Mouse (Mus musculus): ENCODE results near the gene Mthfsd.
"Not testable (repeated sequence)": the region's sequence is repeated elsewhere in the genome, so short reads cannot be mapped to it uniquely, and the experiment has no call there.

The Mthfsd gene

DNA sequence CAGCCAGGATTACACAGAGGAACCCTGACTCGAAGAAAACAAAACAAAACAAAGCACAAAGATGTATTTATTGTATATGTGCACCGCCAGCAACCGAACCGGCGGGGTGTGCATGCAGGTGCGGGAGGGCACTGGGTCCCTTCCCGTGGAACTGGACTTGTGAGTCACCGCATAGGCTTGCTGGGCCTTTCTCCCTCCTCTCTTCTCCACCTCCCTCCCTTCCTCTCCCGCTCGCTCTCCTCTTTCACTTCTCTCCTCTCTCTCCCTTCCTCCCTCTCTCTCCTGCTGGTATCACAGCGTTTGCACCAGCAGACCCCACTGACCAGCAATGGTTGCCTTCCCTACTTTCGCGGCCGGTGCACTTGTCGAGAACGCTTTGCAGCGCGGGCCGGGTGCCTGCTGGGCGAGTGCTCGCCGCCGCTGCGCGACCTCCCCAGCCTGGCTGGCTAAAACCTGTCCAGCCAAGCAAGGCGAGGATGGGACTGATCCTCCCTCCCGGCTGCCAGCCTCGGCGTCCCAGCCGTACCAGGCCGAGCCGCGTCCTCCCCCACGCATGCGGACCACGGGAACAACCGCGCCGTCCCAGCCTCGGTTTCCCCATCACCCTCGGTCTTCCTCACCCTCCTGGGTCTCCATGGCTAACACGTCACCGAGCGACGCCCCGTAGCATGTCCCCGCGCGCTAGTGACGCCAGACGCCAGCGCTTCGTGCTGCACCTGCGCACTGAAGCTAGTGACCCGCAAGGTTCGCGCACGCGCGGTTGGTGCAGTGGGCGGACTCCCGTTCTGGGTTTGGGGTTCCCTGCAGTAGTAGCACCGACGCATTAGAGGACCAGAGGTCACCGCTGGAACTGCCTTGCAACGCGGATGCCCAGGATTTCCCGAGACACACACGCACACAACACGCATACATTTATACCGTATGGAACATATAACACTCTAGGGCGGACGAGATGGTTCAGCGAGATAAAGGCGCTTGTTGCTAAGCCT, at the start of gene Mthfsd:
Gene Mthfsd (minus strand): TSS at position 725 of the 989 bp plus-strand sequence.
- peak; percentile 94 for DNase-seq (ENCODE audit: low read depth, low spot score)

DNA sequence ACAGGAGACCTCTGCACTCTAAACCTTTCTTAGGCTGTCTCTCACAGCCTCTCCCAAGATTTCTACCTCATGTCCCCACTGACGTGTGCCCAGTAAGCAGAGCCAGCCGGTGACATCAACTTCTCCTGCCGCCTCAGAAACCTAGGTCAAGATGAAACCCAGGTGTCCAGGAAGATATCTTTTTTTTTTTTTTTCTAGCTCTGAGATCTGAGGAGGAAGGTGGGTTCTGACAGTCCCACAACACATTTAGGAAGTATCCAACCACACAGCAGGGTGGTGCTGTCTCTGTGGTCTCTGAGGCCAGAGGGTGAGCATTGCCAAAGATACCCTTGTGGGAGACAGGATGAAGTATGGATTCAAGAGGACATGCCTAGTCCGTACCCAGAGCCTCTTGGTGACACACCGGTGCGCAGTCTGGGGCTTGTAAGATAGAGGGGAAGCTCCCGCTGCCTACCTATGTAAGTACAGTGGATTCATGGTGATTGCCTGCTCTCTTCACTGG, 48.8 kb upstream of the Mthfsd start:
- no peak for DNase-seq (ENCODE audit: low read depth, low spot score)

- no peak for DNase-seq (ENCODE audit: low read depth, low spot score)
These were observed 44.2 kb upstream of the Mthfsd start for GRCm38 (mm10) chr8:121152394-121152793.

DNA sequence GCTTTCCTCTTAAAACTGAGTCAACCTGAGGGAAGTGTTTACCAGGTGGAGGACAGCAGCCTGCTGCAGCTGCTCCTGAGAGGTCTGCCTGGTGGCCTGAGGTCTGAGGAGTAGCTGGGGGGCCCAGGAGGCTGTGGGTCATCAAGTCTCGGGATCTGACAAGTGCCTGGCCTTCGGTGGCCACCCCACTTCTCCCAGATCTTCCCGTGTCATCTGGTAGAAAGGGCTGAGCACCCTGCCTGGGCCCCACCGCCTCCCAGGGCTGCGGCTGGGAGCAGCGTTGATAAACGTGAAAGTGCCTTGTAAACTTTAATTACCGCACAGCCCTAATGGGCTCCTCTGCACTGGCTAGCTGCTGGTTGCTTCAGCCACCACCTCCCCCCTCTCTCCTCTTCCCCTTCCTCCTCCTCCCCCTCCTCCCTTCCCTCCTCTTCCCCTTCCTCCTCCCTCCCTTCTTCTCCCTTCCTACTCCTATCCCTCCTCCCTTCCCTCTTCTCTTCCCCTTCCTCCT, 40.4 kb upstream of the Mthfsd start:
- DNase-seq (ENCODE audit: low read depth, low spot score): no peak

- not testable (repeated sequence) for DNase-seq (ENCODE audit: low read depth, low spot score)
These were observed 37.4 kb upstream of the Mthfsd start for GRCm38 (mm10) chr8:121145457-121146134.

- DNase-seq (ENCODE audit: low read depth, low spot score): no peak
These were observed 28.7 kb upstream of the Mthfsd start for GRCm38 (mm10) chr8:121136856-121137255.

DNA sequence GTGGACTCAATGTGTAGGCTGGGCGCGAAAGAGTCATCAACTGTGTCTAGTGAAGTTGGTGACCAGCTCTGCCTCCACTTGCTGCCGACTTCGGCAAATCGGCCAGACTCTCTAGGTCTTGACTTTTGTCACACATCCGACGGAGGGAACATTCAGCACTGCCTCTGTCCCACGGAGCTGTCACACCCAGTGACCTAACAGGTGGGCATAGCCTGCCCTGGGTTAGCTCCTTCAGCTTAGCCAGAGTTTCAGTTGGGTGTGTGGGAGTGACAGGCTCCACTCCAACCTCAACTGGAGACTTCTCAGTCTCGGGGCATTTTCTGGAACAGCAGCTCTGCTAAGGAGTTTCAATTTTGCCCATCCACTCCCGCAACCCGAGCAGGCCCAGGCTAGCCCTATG, 26.3 kb upstream of the Mthfsd start:
- no peak for DNase-seq (ENCODE audit: low read depth, low spot score)

DNA sequence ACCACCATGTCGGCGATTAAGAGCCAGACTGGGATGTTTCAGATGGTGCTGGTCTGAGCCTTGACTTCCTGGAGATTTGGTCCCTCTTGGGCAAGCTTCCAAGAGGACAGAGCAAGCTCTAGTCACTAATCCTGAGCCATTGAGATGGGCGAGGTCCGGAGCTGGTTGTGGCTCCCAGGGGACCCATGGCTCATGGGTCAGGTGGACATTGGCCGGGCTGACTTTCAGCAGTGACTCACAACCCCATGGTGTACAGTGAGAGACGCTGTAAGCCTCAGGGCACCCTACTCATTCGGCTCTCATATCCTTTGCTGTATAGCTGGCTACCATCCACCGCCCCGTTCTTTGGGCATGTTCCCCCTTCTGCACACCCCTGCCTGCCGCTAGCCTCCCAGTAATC, 25.9 kb upstream of the Mthfsd start:
- no peak for DNase-seq (ENCODE audit: low read depth, low spot score)

DNA sequence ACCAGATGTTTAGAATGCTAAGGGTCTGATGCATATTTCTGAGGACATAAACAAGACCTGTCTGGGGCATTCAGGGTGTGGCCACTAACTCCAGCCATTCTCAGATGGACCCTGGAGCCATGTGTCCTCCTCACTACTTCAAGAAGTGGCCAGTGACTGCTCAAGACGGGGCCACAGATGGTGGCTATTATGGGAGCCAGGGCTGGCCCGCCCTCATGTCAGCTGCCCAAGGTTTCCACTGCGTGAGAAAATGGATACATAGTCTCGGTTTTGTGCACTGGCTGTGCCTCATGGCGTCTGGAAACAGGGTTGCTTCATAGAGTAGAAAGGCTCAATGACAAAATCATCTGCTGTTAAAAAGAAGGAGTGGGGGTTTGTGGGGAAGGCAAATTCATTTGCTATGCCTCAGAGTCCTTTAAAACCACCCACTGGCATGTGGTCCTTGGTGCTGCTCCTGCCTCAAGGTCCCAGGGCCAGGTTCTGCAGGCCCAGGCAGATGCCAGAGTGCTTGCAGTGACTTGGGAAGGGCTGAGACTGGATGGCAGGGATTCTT, 24.8 kb upstream of the Mthfsd start:
- DNase-seq (ENCODE audit: low read depth, low spot score): no peak

GRCm38 (mm10) chr8:121130522-121130921, 22.3 kb upstream of the Mthfsd start:
- DNase-seq (ENCODE audit: low read depth, low spot score): no peak

GRCm38 (mm10) chr8:121129265-121129940, 21.2 kb upstream of the Mthfsd start:
- DNase-seq (ENCODE audit: low read depth, low spot score): no peak

DNA sequence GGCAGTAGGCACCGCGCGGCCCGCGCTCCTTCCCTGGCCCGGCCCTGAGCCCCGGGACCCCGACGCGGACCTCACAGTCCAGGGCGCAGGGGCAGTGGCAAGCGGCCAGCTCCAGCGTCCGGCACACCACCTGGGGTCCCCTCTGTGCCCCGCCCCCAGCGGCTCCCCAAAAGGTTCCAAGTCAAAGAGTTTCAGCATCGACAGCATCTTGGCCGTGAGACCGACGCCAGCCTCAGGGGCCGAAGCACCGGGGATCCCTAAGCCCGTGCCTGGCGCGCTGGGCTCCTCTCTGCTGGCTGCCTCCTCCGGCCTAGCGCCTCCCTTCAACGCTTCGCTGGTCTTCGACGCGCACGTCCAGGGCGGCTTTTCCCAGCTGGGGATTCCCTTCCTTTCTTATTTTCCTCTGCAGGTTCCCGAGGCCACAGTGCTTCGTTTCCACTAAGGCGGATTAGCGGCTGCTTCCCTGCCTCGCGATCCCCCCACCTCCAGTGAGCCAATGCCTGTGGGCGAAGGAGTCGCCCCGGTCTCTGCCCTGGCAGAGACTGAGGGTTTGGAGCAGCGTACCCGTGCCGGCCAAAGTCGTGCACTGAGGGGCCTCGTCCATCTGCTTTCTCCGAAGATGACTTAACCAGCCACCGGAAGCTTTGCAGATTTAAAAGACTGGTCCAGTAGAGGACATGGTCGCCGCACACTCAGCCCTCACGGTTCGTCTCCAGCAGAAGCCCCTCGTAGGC, 20.5 kb upstream of the Mthfsd start:
- no peak for DNase-seq (ENCODE audit: low read depth, low spot score)

DNA sequence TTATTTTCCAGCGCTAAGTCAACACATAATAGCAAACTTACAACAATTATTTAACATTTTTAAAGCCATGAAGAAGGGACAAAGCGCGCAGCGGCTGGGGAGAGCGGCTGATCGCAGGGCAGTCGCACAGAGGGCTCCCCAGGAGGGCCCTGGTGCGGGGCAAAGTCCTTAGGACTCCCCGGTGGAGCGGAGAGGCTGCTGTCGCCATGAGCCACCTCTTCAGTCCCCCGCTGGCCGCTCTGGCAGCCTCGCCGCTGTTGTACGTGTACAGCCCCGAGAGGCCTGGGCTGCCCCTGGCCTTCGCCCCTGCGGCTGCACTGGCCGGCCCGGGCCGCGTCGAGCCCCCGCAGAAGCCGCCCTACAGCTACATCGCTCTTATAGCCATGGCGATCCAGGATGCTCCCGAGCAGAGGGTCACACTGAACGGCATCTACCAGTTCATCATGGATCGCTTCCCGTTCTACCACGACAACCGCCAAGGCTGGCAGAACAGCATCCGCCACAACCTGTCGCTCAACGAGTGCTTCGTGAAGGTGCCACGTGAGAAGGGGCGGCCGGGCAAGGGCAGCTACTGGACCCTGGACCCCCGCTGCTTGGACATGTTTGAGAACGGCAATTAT, 19.7 kb upstream of the Mthfsd start, which contains the start of gene Foxl1:
Gene Foxl1 (plus strand): TSS at position 185 of the 620 bp plus-strand sequence.
- no peak for DNase-seq (ENCODE audit: low read depth, low spot score)

GRCm38 (mm10) chr8:121127291-121127701, 19.1 kb upstream of the Mthfsd start:
- no peak for DNase-seq (ENCODE audit: low read depth, low spot score)

DNA sequence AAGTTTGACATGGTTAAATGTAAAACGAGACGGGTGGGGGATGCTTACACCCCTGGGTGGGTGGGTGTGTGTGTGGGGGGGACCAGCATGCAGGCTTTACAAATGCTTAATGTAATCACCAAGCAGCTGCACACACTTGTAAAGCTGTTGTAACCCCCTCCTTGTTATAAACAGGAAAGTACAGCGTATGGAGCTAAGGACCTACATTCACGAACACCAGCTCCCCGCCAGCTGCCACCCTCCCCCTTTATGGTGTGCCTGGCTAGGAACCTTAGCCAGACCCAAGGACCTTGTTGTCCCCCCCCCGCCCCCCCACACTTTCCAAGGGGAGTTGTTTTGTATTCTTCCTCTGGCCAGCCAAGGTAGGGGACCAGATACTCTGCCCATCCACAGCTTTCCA, 18.5 kb upstream of the Mthfsd start:
- DNase-seq (ENCODE audit: low read depth, low spot score): no peak

- DNase-seq (ENCODE audit: low read depth, low spot score): no peak
These were observed 18.0 kb upstream of the Mthfsd start for GRCm38 (mm10) chr8:121126191-121126590.

GRCm38 (mm10) chr8:121125311-121125876, 17.2 kb upstream of the Mthfsd start:
- no peak for DNase-seq (ENCODE audit: low read depth, low spot score)

DNA sequence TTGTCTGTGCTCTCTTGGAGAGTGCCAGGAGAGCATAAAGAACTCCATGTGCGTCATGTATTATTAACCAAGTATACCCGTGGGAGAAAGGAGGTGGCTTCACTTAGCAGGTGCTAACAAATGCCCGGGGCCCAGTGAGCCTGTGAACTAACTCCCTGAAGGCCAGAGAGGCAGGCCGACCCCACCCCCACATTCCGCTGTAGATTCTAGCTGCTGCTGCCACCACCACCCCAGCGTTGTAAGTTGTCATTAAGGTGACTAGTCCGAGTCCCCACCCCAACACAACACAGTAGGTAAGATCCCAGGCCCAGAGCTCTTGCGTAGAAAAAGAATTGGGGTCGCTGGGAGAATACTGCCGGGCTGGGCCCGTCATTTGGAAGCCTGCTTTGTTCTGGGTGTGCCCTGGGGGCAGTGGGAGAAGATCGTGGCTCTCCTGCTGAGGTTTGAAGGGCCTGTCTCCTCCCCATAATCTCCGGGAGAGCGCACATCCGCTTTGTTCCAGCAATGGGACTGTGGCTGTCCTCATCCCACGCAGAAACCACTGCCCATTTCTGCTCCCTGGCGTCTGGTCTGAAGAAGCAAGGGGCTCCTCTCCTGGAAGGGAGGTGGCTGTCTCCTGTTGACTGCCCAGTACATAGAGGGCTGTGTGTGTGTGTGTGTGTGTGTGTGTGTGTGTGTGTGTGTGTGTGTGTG, 16.5 kb upstream of the Mthfsd start:
- no peak for DNase-seq (ENCODE audit: low read depth, low spot score)

- no peak for DNase-seq (ENCODE audit: low read depth, low spot score)
These were observed 14.9 kb upstream of the Mthfsd start for GRCm38 (mm10) chr8:121123113-121123512.

All from retina, postnatal 7 days (tissue).